Mouse (Mus musculus) C2C12 (cell line): ENCODE results near the gene Asb18.

ENCODE experiments used
- CEBPB ChIP-seq: IDR thresholded peaks from one replicate; pipeline ENCODE4 v1.6.1; 2011; ENCODE audit warnings: low read depth, mild to moderate bottlenecking, control low read depth, moderate library complexity
- CTCF ChIP-seq: IDR thresholded peaks from one replicate; pipeline ENCODE4 v1.5.1; 2011; ENCODE audit not compliant: control insufficient read depth, insufficient read depth, insufficient read length
- MAX ChIP-seq: IDR thresholded peaks from one replicate; pipeline ENCODE4 v1.6.1; 2011; ENCODE audit warnings: mild to moderate bottlenecking, control low read depth
- MYOD1 ChIP-seq: IDR thresholded peaks from one replicate; pipeline ENCODE4 v1.6.1; 2011; ENCODE audit warnings: low read depth; ENCODE audit not compliant: control insufficient read depth, insufficient read length
- USF1 ChIP-seq: IDR thresholded peaks from one replicate; pipeline ENCODE4 v1.6.1; 2011; ENCODE audit warnings: low read depth, mild to moderate bottlenecking, control low read depth, moderate library complexity

GRCm38 (mm10) chr1:89902641-89903040 is 111.8 kb downstream of the Asb18 start:
- TF ChIP-seq CTCF, result no peak
- no peak for TF ChIP-seq CEBPB
- TF ChIP-seq USF1, result no peak
- TF ChIP-seq MAX, result no peak
- TF ChIP-seq MYOD1, result no peak
